7 mouse cellular contexts compared by ENCODE assay signal in the genomic region with DNA sequence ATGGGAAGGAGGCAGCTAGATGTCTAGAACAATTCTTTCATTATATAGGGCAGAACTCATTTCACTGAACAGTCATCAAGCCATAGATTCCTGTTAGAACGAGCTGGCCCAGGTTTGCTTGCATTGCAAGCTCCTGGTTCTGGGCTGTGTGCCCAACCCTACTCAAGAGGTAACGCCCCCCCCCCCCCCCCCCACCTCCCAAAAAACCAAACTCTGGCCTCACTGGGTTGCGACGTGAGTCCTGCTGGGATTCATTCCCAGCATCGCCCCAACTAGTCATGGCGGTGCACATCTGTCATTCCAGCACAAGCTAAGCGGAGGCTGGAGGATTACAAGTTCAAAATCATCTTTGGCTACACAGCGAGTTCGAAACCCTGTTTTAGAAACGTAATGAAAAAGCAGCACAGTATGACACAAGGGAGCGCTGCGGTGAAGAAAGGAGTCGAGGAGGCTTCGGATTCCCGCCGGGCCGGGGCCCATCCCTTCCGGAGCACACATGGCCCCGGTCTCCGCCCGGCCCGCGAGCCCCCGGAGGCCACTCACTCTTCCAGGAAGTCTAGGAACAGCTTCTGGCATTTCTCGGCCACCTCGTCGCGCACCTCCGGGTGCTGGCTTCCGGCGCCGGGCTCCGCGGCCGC. TPM values are rescaled to one million over a fixed set of nuclear protein-coding genes. Genes with fewer than 3 reads are reported as not detected.
DNase-seq lines count a peak whose midpoint lies in the region; ATAC-seq and TF ChIP-seq lines count a peak whose summit lies in the region.

No protein-coding gene starts in this region.

- TF ChIP-seq POLR2A in limb, embryonic 14.5 days (IDR thresholded peaks at IDR 0.05; ENCODE audit: borderline replicate concordance, extremely low read depth, insufficient read depth, insufficient read length) = no peak; the same call in 1 of the 2 replicates

- peak; percentile 39 for TF ChIP-seq CTCF in midbrain, postnatal 0 days (IDR thresholded peaks at IDR 0.05)

- peak overlapping the region; percentile 74 for H3K27ac ChIP-seq in neural tube, embryonic 11.5 days (ENCODE audit: low read depth, low read length)
- H3K27ac ChIP-seq in forebrain, embryonic 12.5 days = peak overlapping the region; percentile 82
- peak overlapping the region; percentile 94 for H3K27ac ChIP-seq in limb, embryonic 14.5 days (replicated peaks; ENCODE audit: low read depth, low read length)
- H3K27ac ChIP-seq in midbrain, postnatal 0 days (ENCODE audit: low read depth, low read length) = peak overlapping the region; percentile 48; the same call in 1 of the 2 replicates

- H3K4me3 ChIP-seq in neural tube, embryonic 11.5 days (ENCODE audit: low read depth, low read length) = peak overlapping the region; percentile 63
- peak overlapping the region; percentile 71 for H3K4me3 ChIP-seq in forebrain, embryonic 12.5 days (replicated peaks)
- H3K4me3 ChIP-seq in limb, embryonic 14.5 days (replicated peaks; ENCODE audit: low read length) = peak overlapping the region; percentile 82
- H3K4me3 ChIP-seq in midbrain, postnatal 0 days (ENCODE audit: low read depth, low read length) = peak overlapping the region; percentile 82

- H3K9ac ChIP-seq in neural tube, embryonic 11.5 days (ENCODE audit: low read length) = peak overlapping the region; percentile 82
- H3K9ac ChIP-seq in forebrain, embryonic 12.5 days = peak overlapping the region; percentile 70
- H3K9ac ChIP-seq in limb, embryonic 14.5 days (ENCODE audit: low read depth, low read length, severe bottlenecking) = peak overlapping the region; percentile 91
- H3K9ac ChIP-seq in midbrain, postnatal 0 days (replicated peaks; ENCODE audit: low read length, poor library complexity, severe bottlenecking) = peak overlapping the region; percentile 57

- H3K4me1 ChIP-seq in neural tube, embryonic 11.5 days (ENCODE audit: control insufficient read depth, insufficient read depth, low read length) = 0 out of 2 replicates have a peak, but pooled peaks cover 3% of the 10 kb centered on the region
- H3K4me1 ChIP-seq in forebrain, embryonic 12.5 days = peaks cover 19% of the 10 kb centered on the region
- peaks cover 11% of the 10 kb centered on the region for H3K4me1 ChIP-seq in limb, embryonic 14.5 days (ENCODE audit: control insufficient read depth, insufficient read depth, low read length)
- H3K4me1 ChIP-seq in midbrain, postnatal 0 days (ENCODE audit: insufficient read depth, low read length) = 0 out of 2 replicates have a peak, but pooled peaks cover 3% of the 10 kb centered on the region

- DNase-seq in neural tube, embryonic 11.5 days (ENCODE audit: low spot score) = no peak
- no peak for DNase-seq in neural tube, embryonic 10.5 days (ENCODE audit: extremely low spot score, low spot score)
- peak; percentile 71 for DNase-seq in limb, embryonic 14.5 days (ENCODE audit: low spot score)
- peak; percentile 42 for DNase-seq in midbrain, postnatal 0 days (ENCODE audit: low spot score)
- no peak for DNase-seq in urinary bladder, postnatal 4 days (ENCODE audit: low spot score in 2 of 2)

- peak overlapping the region; percentile 49 for H3K4me2 ChIP-seq in neural tube, embryonic 11.5 days (ENCODE audit: low read depth)
- H3K4me2 ChIP-seq in forebrain, embryonic 12.5 days = peak overlapping the region; percentile 63
- peak overlapping the region; percentile 58 for H3K4me2 ChIP-seq in limb, embryonic 14.5 days (replicated peaks; ENCODE audit: low read depth, low read length, severe bottlenecking)
- peak overlapping the region; percentile 73 for H3K4me2 ChIP-seq in midbrain, postnatal 0 days (ENCODE audit: low read depth, low read length, poor library complexity, severe bottlenecking)

- WGBS in neural tube, embryonic 11.5 days = under 1% methylated on average over 35 of the region's 35 CpGs
- under 1% methylated on average over 35 of the region's 35 CpGs for WGBS in forebrain, embryonic 12.5 days
- WGBS in limb, embryonic 14.5 days = 3% methylated on average over 35 of the region's 35 CpGs
- under 1% methylated on average over 35 of the region's 35 CpGs for WGBS in midbrain, postnatal 0 days

- peaks cover 2% of the 10 kb centered on the region; the same call in 1 of the 2 replicates for H3K36me3 ChIP-seq in neural tube, embryonic 11.5 days (ENCODE audit: control insufficient read depth, insufficient read depth, low read length)
- H3K36me3 ChIP-seq in forebrain, embryonic 12.5 days (replicated peaks) = peaks cover 33% of the 10 kb centered on the region
- H3K36me3 ChIP-seq in limb, embryonic 14.5 days (ENCODE audit: control insufficient read depth, insufficient read depth, low read length) = peaks cover 40% of the 10 kb centered on the region
- peaks cover 9% of the 10 kb centered on the region; the same call in 1 of the 2 replicates for H3K36me3 ChIP-seq in midbrain, postnatal 0 days (ENCODE audit: insufficient read depth, low read length)

- no peaks in the 10 kb centered on the region for H3K27me3 ChIP-seq in neural tube, embryonic 11.5 days (ENCODE audit: control insufficient read depth, insufficient read depth, low read length)
- no peaks in the 10 kb centered on the region for H3K27me3 ChIP-seq in forebrain, embryonic 12.5 days
- no peaks in the 10 kb centered on the region for H3K27me3 ChIP-seq in limb, embryonic 14.5 days (ENCODE audit: control insufficient read depth, insufficient read depth, low read length)
- H3K27me3 ChIP-seq in midbrain, postnatal 0 days (ENCODE audit: insufficient read depth, low read length) = no peaks in the 10 kb centered on the region

- ATAC-seq in neural tube, embryonic 11.5 days (ENCODE audit: insufficient read depth, low FRiP score, low TSS enrichment) = peak; percentile 77
- peak; percentile 44 for ATAC-seq in activated CD4-positive, CD25-positive, alpha-beta regulatory T cell, adult 4 months
- ATAC-seq in forebrain, embryonic 12.5 days (ENCODE audit: low FRiP score) = peak; percentile 81
- peak; percentile 77 for ATAC-seq in limb, embryonic 14.5 days (ENCODE audit: low FRiP score, low read depth)
- peak; percentile 77 for ATAC-seq in midbrain, postnatal 0 days (ENCODE audit: low FRiP score)

- H3K9me3 ChIP-seq in neural tube, embryonic 11.5 days (ENCODE audit: control insufficient read depth, low read length) = no peaks in the 10 kb centered on the region
- H3K9me3 ChIP-seq in forebrain, embryonic 12.5 days = no peaks in the 10 kb centered on the region
- no peaks in the 10 kb centered on the region for H3K9me3 ChIP-seq in limb, embryonic 14.5 days (ENCODE audit: control insufficient read depth, low read length)
- H3K9me3 ChIP-seq in midbrain, postnatal 0 days (ENCODE audit: low read length) = no peaks in the 10 kb centered on the region

RNA-seq across cellular contexts. Expression of a gene that starts 0.4 kb away (rescaled TPM):
- polyA plus RNA-seq in neural tube, embryonic 11.5 days (2014; fragmentation: Nextera tagmentation; extraction: Ambion mirVana) = 292 and 301 TPM in 2 replicates
- 100 to 1,000 TPM; 124 to 149 TPM for polyA plus RNA-seq in activated CD4-positive, CD25-positive, alpha-beta regulatory T cell, adult 4 months (2017; shearing (Covaris generic))
- polyA plus RNA-seq in forebrain, embryonic 12.5 days (2016; fragmentation: Nextera tagmentation; extraction: Ambion mirVana) = 256 and 263 TPM in 2 replicates
- 124 and 126 TPM in 2 replicates for polyA plus RNA-seq in limb, embryonic 14.5 days (2012; rRNA removed)
- polyA plus RNA-seq in limb, embryonic 14.5 days (2014; fragmentation: Nextera tagmentation; extraction: Ambion mirVana) = 193 and 207 TPM in 2 replicates
- total RNA-seq in midbrain, postnatal 0 days (2014; rRNA removed) = 36.3 and 37.3 TPM in 2 replicates
- polyA plus RNA-seq in midbrain, postnatal 0 days (2015; fragmentation: Nextera tagmentation; extraction: Ambion mirVana) = 31.1 and 31.9 TPM in 2 replicates

RNA-seq across cellular contexts. Expression of a gene that starts 30.9 kb away (rescaled TPM):
- 0.24 and 0.40 TPM in 2 replicates for polyA plus RNA-seq in neural tube, embryonic 11.5 days (2014; fragmentation: Nextera tagmentation; extraction: Ambion mirVana)
- polyA plus RNA-seq in activated CD4-positive, CD25-positive, alpha-beta regulatory T cell, adult 4 months (2017; shearing (Covaris generic)) = under 1 TPM in 1 of 2 experiments, not detected in 1; 0.19 TPM
- 0.13 and 0.24 TPM in 2 replicates for polyA plus RNA-seq in forebrain, embryonic 12.5 days (2016; fragmentation: Nextera tagmentation; extraction: Ambion mirVana)
- 0.46 and 0.52 TPM in 2 replicates for polyA plus RNA-seq in limb, embryonic 14.5 days (2012; rRNA removed)
- 0.12 and 0.17 TPM in 2 replicates for polyA plus RNA-seq in limb, embryonic 14.5 days (2014; fragmentation: Nextera tagmentation; extraction: Ambion mirVana)
- total RNA-seq in midbrain, postnatal 0 days (2014; rRNA removed) = 0.28 and 0.38 TPM in 2 replicates
- polyA plus RNA-seq in midbrain, postnatal 0 days (2015; fragmentation: Nextera tagmentation; extraction: Ambion mirVana) = 0.49 and 0.70 TPM in 2 replicates

RNA-seq across cellular contexts. Expression of a gene that starts 58.1 kb away (rescaled TPM):
- polyA plus RNA-seq in neural tube, embryonic 11.5 days (2014; fragmentation: Nextera tagmentation; extraction: Ambion mirVana) = 127 and 133 TPM in 2 replicates
- polyA plus RNA-seq in activated CD4-positive, CD25-positive, alpha-beta regulatory T cell, adult 4 months (2017; shearing (Covaris generic)) = 100 to 1,000 TPM; 113 to 153 TPM
- 164 and 165 TPM in 2 replicates for polyA plus RNA-seq in forebrain, embryonic 12.5 days (2016; fragmentation: Nextera tagmentation; extraction: Ambion mirVana)
- 40.9 and 57.0 TPM in 2 replicates for polyA plus RNA-seq in limb, embryonic 14.5 days (2012; rRNA removed)
- 86.9 and 88.7 TPM in 2 replicates for polyA plus RNA-seq in limb, embryonic 14.5 days (2014; fragmentation: Nextera tagmentation; extraction: Ambion mirVana)
- 53.6 and 62.6 TPM in 2 replicates for total RNA-seq in midbrain, postnatal 0 days (2014; rRNA removed)
- 104 and 105 TPM in 2 replicates for polyA plus RNA-seq in midbrain, postnatal 0 days (2015; fragmentation: Nextera tagmentation; extraction: Ambion mirVana)

Comparison
In these comparisons a context has a peak if more than half of its experiments do, and no peak if none do; other contexts are left out.
1. DNase-seq: peak in limb, embryonic 14.5 days (single experiment) and midbrain, postnatal 0 days (single experiment); none in neural tube, embryonic 11.5 days (single experiment), neural tube, embryonic 10.5 days (single experiment) and urinary bladder, postnatal 4 days (0 of 2).
2. Peak in every context shown above with its lines, with median percentiles within 50 percentile points of each other: ATAC-seq, H3K27ac ChIP-seq, H3K4me2 ChIP-seq, H3K4me3 ChIP-seq and H3K9ac ChIP-seq.